Mouse (Mus musculus): ENCODE results near the gene Pcca. TPM values are rescaled to one million over a fixed set of nuclear protein-coding genes. Genes with fewer than 3 reads are reported as not detected.

Pcca gene
- polyA plus RNA-seq, 1 experiment: 4.8 TPM

GRCm38 (mm10) chr14:122754311-122754710 is 220.2 kb downstream of the Pcca start:
- H3K27me3 ChIP-seq (ENCODE audit: control insufficient read depth, insufficient read depth, low read length): no peaks in the 10 kb centered on the region
- H3K4me3 ChIP-seq (ENCODE audit: extremely low read depth, insufficient read depth, insufficient read length): no peak overlapping the region
- no peaks in the 10 kb centered on the region for H3K36me3 ChIP-seq (ENCODE audit: control insufficient read depth, insufficient read depth, low read length)
- TF ChIP-seq CTCF (IDR thresholded peaks at IDR 0.05; ENCODE audit: extremely low read depth, insufficient read depth, insufficient read length, insufficient replicate concordance) (no peak), POLR2A (IDR thresholded peaks at IDR 0.05; ENCODE audit: low read depth, low read length) (no peak)
- no peaks in the 10 kb centered on the region for H3K4me1 ChIP-seq (ENCODE audit: control insufficient read depth, insufficient read depth, insufficient read length)
- H3K27ac ChIP-seq (ENCODE audit: insufficient read depth, low read length): no peak overlapping the region
- no peak for DNase-seq (ENCODE audit: low read depth in 1 of 2, low spot score in 2 of 2)
- WGBS: 83% methylated on average over 3 of the region's 3 CpGs

GRCm38 (mm10) chr14:122755559-122755958 is 221.4 kb downstream of the Pcca start:
- no peak for TF ChIP-seq CTCF (IDR thresholded peaks at IDR 0.05; ENCODE audit: extremely low read depth, insufficient read depth, insufficient read length, insufficient replicate concordance)
- no peak for TF ChIP-seq POLR2A (IDR thresholded peaks at IDR 0.05; ENCODE audit: low read depth, low read length)
- no peak for DNase-seq (ENCODE audit: low read depth in 1 of 2, low spot score in 2 of 2)
- no peak overlapping the region for H3K4me3 ChIP-seq (ENCODE audit: extremely low read depth, insufficient read depth, insufficient read length)
- no peaks in the 10 kb centered on the region for H3K4me1 ChIP-seq (ENCODE audit: control insufficient read depth, insufficient read depth, insufficient read length)
- WGBS: 91% methylated on average over 13 of the region's 13 CpGs
- no peaks in the 10 kb centered on the region for H3K36me3 ChIP-seq (ENCODE audit: control insufficient read depth, insufficient read depth, low read length)
- no peak overlapping the region for H3K27ac ChIP-seq (ENCODE audit: insufficient read depth, low read length)
- no peaks in the 10 kb centered on the region for H3K27me3 ChIP-seq (ENCODE audit: control insufficient read depth, insufficient read depth, low read length)

- Histone ChIP-seq H3K4me3 (ENCODE audit: extremely low read depth, insufficient read depth, insufficient read length) (no peak overlapping the region), H3K27me3 (ENCODE audit: control insufficient read depth, insufficient read depth, low read length) (no peaks in the 10 kb centered on the region), H3K27ac (ENCODE audit: insufficient read depth, low read length) (no peak overlapping the region), H3K4me1 (ENCODE audit: control insufficient read depth, insufficient read depth, insufficient read length) (no peaks in the 10 kb centered on the region), H3K36me3 (ENCODE audit: control insufficient read depth, insufficient read depth, low read length) (no peaks in the 10 kb centered on the region)
- WGBS: 92% methylated on average over 1 of the region's 1 CpGs
- DNase-seq (ENCODE audit: low read depth in 1 of 2, low spot score in 2 of 2): no peak
- TF ChIP-seq POLR2A (IDR thresholded peaks at IDR 0.05; ENCODE audit: low read depth, low read length): no peak
- TF ChIP-seq CTCF (IDR thresholded peaks at IDR 0.05; ENCODE audit: extremely low read depth, insufficient read depth, insufficient read length, insufficient replicate concordance): no peak
Observed at GRCm38 (mm10) chr14:122756671-122757070, 222.5 kb downstream of the Pcca start.

GRCm38 (mm10) chr14:122759890-122760289 is 225.8 kb downstream of the Pcca start:
- 66% methylated on average over 3 of the region's 3 CpGs for WGBS
- Histone ChIP-seq H3K4me3 (ENCODE audit: extremely low read depth, insufficient read depth, insufficient read length) (no peak overlapping the region), H3K4me1 (ENCODE audit: control insufficient read depth, insufficient read depth, insufficient read length) (no peaks in the 10 kb centered on the region), H3K36me3 (ENCODE audit: control insufficient read depth, insufficient read depth, low read length) (no peaks in the 10 kb centered on the region), H3K27me3 (ENCODE audit: control insufficient read depth, insufficient read depth, low read length) (no peaks in the 10 kb centered on the region), H3K27ac (ENCODE audit: insufficient read depth, low read length) (no peak overlapping the region)
- no peak for DNase-seq (ENCODE audit: low read depth in 1 of 2, low spot score in 2 of 2)
- no peak for TF ChIP-seq POLR2A (IDR thresholded peaks at IDR 0.05; ENCODE audit: low read depth, low read length)
- TF ChIP-seq CTCF (IDR thresholded peaks at IDR 0.05; ENCODE audit: extremely low read depth, insufficient read depth, insufficient read length, insufficient replicate concordance): no peak

GRCm38 (mm10) chr14:122760803-122761202 is 226.7 kb downstream of the Pcca start:
- H3K27ac ChIP-seq (ENCODE audit: insufficient read depth, low read length): no peak overlapping the region
- TF ChIP-seq CTCF (IDR thresholded peaks at IDR 0.05; ENCODE audit: extremely low read depth, insufficient read depth, insufficient read length, insufficient replicate concordance): no peak
- DNase-seq (ENCODE audit: low read depth in 1 of 2, low spot score in 2 of 2): no peak
- H3K4me3 ChIP-seq (ENCODE audit: extremely low read depth, insufficient read depth, insufficient read length): no peak overlapping the region
- H3K36me3 ChIP-seq (ENCODE audit: control insufficient read depth, insufficient read depth, low read length): no peaks in the 10 kb centered on the region
- no peaks in the 10 kb centered on the region for H3K27me3 ChIP-seq (ENCODE audit: control insufficient read depth, insufficient read depth, low read length)
- H3K4me1 ChIP-seq (ENCODE audit: control insufficient read depth, insufficient read depth, insufficient read length): no peaks in the 10 kb centered on the region

GRCm38 (mm10) chr14:122762603-122763002 is 228.5 kb downstream of the Pcca start:
- no peak overlapping the region for H3K4me3 ChIP-seq (ENCODE audit: extremely low read depth, insufficient read depth, insufficient read length)
- H3K4me1 ChIP-seq (ENCODE audit: control insufficient read depth, insufficient read depth, insufficient read length): no peaks in the 10 kb centered on the region
- no peak for DNase-seq (ENCODE audit: low read depth in 1 of 2, low spot score in 2 of 2)
- H3K27me3 ChIP-seq (ENCODE audit: control insufficient read depth, insufficient read depth, low read length): no peaks in the 10 kb centered on the region
- H3K27ac ChIP-seq (ENCODE audit: insufficient read depth, low read length): no peak overlapping the region
- TF ChIP-seq CTCF (IDR thresholded peaks at IDR 0.05; ENCODE audit: extremely low read depth, insufficient read depth, insufficient read length, insufficient replicate concordance): no peak
- TF ChIP-seq POLR2A (IDR thresholded peaks at IDR 0.05; ENCODE audit: low read depth, low read length): no peak
- H3K36me3 ChIP-seq (ENCODE audit: control insufficient read depth, insufficient read depth, low read length): no peaks in the 10 kb centered on the region

GRCm38 (mm10) chr14:122765951-122766350 is 231.8 kb downstream of the Pcca start:
- Histone ChIP-seq H3K27ac (ENCODE audit: insufficient read depth, low read length) (no peak overlapping the region), H3K4me1 (ENCODE audit: control insufficient read depth, insufficient read depth, insufficient read length) (no peaks in the 10 kb centered on the region), H3K27me3 (ENCODE audit: control insufficient read depth, insufficient read depth, low read length) (no peaks in the 10 kb centered on the region), H3K4me3 (ENCODE audit: extremely low read depth, insufficient read depth, insufficient read length) (no peak overlapping the region), H3K36me3 (ENCODE audit: control insufficient read depth, insufficient read depth, low read length) (no peaks in the 10 kb centered on the region)
- no peak for DNase-seq (ENCODE audit: low read depth in 1 of 2, low spot score in 2 of 2)
- no peak for TF ChIP-seq POLR2A (IDR thresholded peaks at IDR 0.05; ENCODE audit: low read depth, low read length)
- no peak for TF ChIP-seq CTCF (IDR thresholded peaks at IDR 0.05; ENCODE audit: extremely low read depth, insufficient read depth, insufficient read length, insufficient replicate concordance)
- WGBS: 76% methylated on average over 2 of the region's 2 CpGs
